Mouse (Mus musculus) midbrain, embryonic 10.5 days (tissue): Measurements from ENCODE around the gene Lxn. TPM values are rescaled to one million over a fixed set of nuclear protein-coding genes. Genes with fewer than 3 reads are reported as not detected.
A peak's percentile ranks its signal among the peaks of the same experiment; 100 is the strongest.

Experiments
- DNase-seq: peaks from one replicate; pipeline ENCODE4 v3.0.0-alpha.2; 2017; ENCODE audit warnings: low spot score
- H3K27ac ChIP-seq: fragments of 300-500 bp; sonication (generic); replicated peaks from 2 replicates; pipeline ENCODE4 v1.5.1; 2016; ENCODE audit warnings: mild to moderate bottlenecking
- H3K27me3 ChIP-seq: fragments of 300-500 bp; sonication (generic); 2 replicates; pipeline ENCODE4 v1.6.1; 2016; ENCODE audit warnings: low read depth, mild to moderate bottlenecking; ENCODE audit not compliant: poor library complexity, severe bottlenecking
- H3K36me3 ChIP-seq: fragments of 300-500 bp; sonication (generic); 2 replicates; pipeline ENCODE4 v1.6.1; 2016; ENCODE audit warnings: mild to moderate bottlenecking, moderate library complexity
- H3K4me1 ChIP-seq: fragments of 300-500 bp; sonication (generic); 2 replicates; pipeline ENCODE4 v1.6.1; 2016
- H3K4me3 ChIP-seq: fragments of 300-500 bp; sonication (generic); 2 replicates; pipeline ENCODE4 v1.5.1; 2016; ENCODE audit warnings: mild to moderate bottlenecking, moderate library complexity
- H3K9me3 ChIP-seq: fragments of 300-500 bp; sonication (generic); replicated peaks from 2 replicates; pipeline ENCODE4 v1.6.1; 2016; ENCODE audit warnings: mild to moderate bottlenecking
- WGBS: fragments of 180-500 bp; shearing (Covaris S2); methylation state at CpG from one replicate; pipeline ENCODE4 v1.1.7; 2016; 5-methylcytosine and 5-hydroxymethylcytosine counted together
- polyA plus RNA-seq: library from polyadenylated mRNA; unstranded; fragments of >200 nt; fragmentation: Nextera tagmentation; extraction: Ambion mirVana; gene quantifications from 2 replicates; pipeline ENCODE4 v1.2.1, GENCODE M21; 2016

Gene Lxn
- polyA plus RNA-seq, 1 experiment from 2014 or later: 51.0 TPM

DNA sequence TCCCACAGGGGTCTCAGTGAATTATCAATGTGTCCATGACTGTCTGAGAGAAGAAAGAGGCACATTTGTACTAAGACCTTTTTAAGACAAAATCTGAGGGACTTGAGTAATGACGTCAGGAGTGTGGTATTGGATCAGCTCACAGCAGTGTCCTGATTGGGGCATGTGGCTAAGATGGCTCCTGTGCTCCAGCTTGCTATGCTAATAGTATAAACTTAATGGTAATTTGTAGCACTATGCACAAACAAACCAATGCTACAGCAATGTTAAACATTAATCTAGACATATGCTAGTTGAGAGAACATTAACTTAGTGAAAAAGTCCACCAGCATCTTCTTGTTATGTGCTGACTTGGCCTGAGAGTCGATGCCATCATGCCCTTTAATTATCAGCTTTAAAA, 21.5 kb upstream of the Lxn start:
- 88% methylated on average over 2 of the region's 2 CpGs for WGBS
- no peak overlapping the region for H3K4me3 ChIP-seq

DNA sequence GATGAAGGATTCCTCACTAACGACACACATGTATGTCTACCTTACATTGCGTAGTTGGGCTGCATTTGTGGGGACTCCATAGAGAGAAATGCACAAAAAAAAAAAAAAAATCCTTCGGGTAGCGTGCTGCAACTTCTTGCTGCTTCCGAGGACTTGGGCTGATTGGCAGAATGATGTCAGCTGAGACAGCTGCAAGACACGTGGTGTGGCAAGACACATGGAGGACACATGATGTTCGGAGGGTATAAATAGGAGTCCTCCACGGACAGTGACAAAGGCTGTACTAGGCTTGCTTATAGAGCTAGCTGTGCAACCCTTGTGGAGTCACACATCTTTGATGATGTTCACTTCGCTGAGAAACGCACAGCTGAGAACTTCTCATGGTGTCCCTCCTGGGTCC, 18.7 kb upstream of the Lxn start:
- Histone ChIP-seq H3K27ac (no peak overlapping the region), H3K27me3 (no peaks in the 10 kb centered on the region), H3K9me3 (no peaks in the 10 kb centered on the region), H3K4me1 (no peaks in the 10 kb centered on the region), H3K36me3 (peaks cover 17% of the 10 kb centered on the region), H3K4me3 (no peak overlapping the region)
- 94% methylated on average over 10 of the region's 10 CpGs for WGBS
- DNase-seq: no peak

More for the DNA sequence above, 21.5 kb upstream of the Lxn start:
- DNase-seq: no peak
- Histone ChIP-seq H3K4me1 (no peaks in the 10 kb centered on the region), H3K27ac (no peak overlapping the region), H3K9me3 (no peaks in the 10 kb centered on the region), H3K27me3 (no peaks in the 10 kb centered on the region), H3K36me3 (no peaks in the 10 kb centered on the region)

DNA sequence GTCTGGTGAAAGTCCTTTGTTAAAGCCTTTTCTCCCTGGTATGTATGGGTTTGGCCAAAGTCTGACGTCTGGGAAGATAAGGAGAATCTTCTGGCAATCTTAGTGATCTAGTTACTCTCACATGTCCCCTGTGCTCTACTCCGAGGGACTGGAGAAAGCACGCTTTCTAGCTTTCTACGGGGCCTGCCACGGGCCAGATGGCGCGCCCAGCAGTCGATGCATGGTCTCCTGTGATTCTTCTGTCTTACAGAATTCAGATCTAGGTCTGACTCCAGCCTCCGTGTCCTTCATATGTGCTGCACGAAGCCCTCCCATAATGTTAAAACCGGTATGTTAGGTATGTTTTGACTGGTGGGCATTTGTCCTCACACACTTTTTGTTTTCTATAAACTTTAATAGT, 16.1 kb upstream of the Lxn start:
- Histone ChIP-seq H3K4me3 (no peak overlapping the region), H3K36me3 (peaks cover 42% of the 10 kb centered on the region), H3K27me3 (no peaks in the 10 kb centered on the region), H3K9me3 (no peaks in the 10 kb centered on the region), H3K27ac (no peak overlapping the region), H3K4me1 (no peaks in the 10 kb centered on the region)
- 95% methylated on average over 11 of the region's 11 CpGs for WGBS
- DNase-seq: no peak

DNA sequence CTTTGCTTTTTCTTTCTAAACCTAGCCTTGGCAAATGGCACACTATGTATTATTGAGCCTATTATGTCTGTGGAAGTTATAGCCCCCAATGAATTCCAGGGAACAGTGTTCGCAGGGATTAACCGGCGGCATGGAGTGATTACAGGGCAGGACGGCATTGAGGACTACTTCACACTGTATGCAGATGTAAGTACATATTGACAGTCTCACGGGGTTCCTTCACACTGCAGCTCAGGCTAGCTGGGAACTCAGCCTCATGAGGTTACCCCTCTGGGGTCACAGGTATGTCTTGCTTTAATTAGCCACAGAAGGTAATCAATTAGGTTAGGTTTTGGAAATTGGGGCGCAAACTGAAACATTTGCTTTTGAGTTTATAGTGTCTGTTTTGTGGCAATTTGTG, 9.7 kb upstream of the Lxn start:
- no peaks in the 10 kb centered on the region for H3K9me3 ChIP-seq
- H3K27ac ChIP-seq: no peak overlapping the region
- peaks cover 71% of the 10 kb centered on the region for H3K36me3 ChIP-seq
- no peaks in the 10 kb centered on the region for H3K27me3 ChIP-seq
- WGBS: 91% methylated on average over 6 of the region's 6 CpGs
- no peak for DNase-seq
- no peak overlapping the region for H3K4me3 ChIP-seq
- no peaks in the 10 kb centered on the region for H3K4me1 ChIP-seq

DNA sequence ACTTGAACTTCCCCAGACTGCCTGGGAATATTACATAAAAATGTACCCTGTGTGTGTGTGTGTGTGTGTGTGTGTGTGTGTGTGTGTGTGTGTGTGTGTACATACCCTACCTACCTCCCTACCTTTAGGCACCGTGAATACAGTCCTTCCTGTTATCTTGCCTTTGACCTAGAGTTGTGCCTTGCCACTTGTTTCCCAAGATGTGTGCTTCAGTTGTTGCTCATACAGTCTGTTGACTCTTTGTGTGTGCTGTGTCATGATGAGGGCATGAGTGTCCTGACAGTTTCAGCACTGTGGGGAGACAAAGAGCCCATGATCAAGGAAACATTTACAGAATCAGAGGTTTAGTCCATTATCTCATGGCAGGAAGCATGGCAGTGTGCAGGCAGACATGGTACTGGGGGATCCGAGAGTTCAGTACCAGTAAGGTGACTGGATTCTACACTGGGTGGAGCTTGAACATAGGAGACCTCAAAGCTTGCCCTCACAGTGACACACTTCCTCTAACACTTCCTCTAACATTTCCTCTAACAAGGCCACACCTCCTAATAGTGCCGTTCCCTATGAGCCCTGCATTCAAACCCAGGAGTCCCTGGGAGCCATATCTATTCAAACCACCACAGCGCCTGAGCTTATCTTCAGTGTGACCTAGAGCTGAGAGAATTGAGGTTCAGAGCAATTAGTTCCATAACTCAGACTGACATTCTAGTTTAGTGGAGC, 7.8 kb upstream of the Lxn start:
- Histone ChIP-seq H3K9me3 (no peaks in the 10 kb centered on the region), H3K4me3 (no peak overlapping the region), H3K36me3 (peaks cover 69% of the 10 kb centered on the region), H3K4me1 (no peaks in the 10 kb centered on the region), H3K27ac (no peak overlapping the region), H3K27me3 (no peaks in the 10 kb centered on the region)
- 87% methylated on average over 4 of the region's 4 CpGs for whole genome bisulfite sequencing
- no peak for DNase-seq

DNA sequence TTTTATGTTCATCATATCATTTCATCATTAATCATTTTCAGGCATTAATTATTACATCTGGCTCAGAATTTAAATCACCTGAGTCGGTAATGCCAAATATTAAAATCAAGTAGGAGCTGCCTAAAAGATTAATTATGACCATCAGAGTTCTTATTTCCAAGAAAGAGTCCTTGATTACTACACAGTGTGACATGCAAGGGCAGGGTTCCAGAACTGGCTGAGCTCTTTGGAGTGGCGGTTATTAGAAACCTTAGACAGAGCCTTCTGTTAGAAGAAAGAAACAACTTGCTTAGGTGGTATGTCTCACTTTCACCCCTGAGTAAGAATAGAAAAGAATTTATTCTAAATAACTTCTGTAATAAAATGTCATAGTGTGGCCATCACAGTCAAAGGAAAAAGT, 3.6 kb upstream of the Lxn start:
- WGBS: 97% methylated on average over 2 of the region's 2 CpGs
- peaks cover 20% of the 10 kb centered on the region for H3K4me1 ChIP-seq
- no peak overlapping the region for H3K4me3 ChIP-seq
- no peak overlapping the region for H3K27ac ChIP-seq
- no peak for DNase-seq
- H3K27me3 ChIP-seq: no peaks in the 10 kb centered on the region
- H3K9me3 ChIP-seq: no peaks in the 10 kb centered on the region
- H3K36me3 ChIP-seq: peaks cover 42% of the 10 kb centered on the region

DNA sequence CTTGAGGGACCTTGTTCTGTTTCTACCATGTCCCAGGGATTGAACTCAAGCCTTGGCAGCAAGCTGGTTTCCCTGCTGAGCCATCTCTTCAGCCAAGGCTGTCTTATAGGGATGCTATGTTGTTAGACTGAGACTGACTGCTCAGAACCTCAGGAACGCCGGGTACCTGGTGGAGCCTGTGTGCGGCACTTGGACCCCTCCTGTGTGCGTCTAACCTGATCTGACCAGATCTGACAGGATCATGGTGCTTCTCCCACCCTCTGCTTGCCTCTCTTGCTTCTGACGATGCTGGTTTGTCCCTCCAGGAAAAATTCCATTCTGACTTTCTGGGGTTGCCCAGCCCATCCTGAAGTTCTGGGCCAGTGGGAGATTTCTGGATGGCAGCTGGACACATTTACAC, 2.9 kb upstream of the Lxn start:
- Histone ChIP-seq H3K36me3 (peaks cover 38% of the 10 kb centered on the region), H3K27me3 (no peaks in the 10 kb centered on the region), H3K4me3 (no peak overlapping the region), H3K27ac (no peak overlapping the region), H3K4me1 (peaks cover 27% of the 10 kb centered on the region), H3K9me3 (no peaks in the 10 kb centered on the region)
- 95% methylated on average over 5 of the region's 5 CpGs for WGBS
- DNase-seq: no peak

DNA sequence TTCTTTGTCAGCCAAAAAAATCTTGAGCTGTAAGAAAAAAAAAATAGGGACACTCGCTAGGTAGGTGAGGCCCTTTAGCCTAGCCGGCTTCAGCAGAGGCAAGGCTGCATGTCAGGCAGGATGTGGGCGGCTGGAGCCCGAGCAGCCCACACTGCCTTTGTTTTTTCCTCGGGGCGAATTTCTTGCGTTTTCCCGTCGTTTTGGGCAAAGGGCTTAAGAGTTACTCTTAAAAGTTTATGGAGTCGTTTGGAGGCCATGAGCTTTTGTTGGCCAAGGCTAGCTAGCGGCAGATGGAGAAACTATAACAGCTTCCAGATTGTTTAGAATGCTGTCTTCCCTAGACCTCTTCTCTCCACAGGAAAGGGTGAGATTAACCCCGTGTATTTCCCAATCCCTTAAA, 725 bp downstream of the Lxn start:
- Histone ChIP-seq H3K4me3 (peak overlapping the region; percentile 73), H3K27ac (peak overlapping the region; percentile 86), H3K9me3 (no peaks in the 10 kb centered on the region), H3K4me1 (peaks cover 43% of the 10 kb centered on the region), H3K27me3 (no peaks in the 10 kb centered on the region), H3K36me3 (peaks cover 41% of the 10 kb centered on the region)
- 3% methylated on average over 12 of the region's 12 CpGs for WGBS
- peak; percentile 21 for DNase-seq

DNA sequence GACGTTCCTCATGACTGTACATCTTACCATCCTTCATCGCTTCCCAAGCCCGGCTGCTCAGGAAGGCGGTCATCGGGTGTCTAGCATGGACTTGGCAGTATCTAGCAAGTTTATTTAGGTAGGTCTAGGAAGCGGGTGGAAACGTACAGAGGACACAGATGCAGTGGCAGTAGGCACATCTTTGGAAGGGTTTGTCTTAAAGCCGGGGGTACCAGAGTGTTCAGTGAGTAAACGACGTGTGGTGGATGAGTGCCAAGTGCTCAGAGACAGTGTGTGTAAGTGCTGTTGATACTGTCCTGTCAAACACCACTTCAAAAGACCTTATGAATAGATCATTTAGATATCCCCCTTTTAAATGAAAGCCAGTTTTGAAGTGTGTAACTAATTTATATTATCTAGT, 1.1 kb downstream of the Lxn start:
- H3K9me3 ChIP-seq: no peaks in the 10 kb centered on the region
- H3K4me3 ChIP-seq: peak overlapping the region; percentile 73
- no peak for DNase-seq
- WGBS: 78% methylated on average over 10 of the region's 10 CpGs
- H3K36me3 ChIP-seq: peaks cover 41% of the 10 kb centered on the region
- no peak overlapping the region for H3K27ac ChIP-seq
- peaks cover 43% of the 10 kb centered on the region for H3K4me1 ChIP-seq
- H3K27me3 ChIP-seq: no peaks in the 10 kb centered on the region

DNA sequence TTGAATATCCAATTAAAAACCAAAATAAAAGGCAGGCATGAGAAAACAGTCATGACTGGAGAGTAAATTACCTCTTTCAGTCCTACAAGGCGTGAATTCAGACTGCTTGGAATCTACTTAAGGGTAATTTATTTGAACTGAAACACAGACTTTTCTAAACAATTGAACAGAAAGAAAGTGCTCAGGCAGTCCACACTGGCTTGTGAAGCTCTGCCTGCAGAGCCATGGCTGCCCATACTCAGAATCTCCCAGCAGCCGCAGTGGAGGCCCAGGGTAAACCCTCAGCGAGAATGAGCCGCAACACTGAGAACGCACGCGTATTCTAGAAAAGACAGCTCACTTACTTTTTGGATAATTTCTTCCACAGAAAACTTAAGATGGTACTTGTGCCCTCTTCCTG, 1.7 kb downstream of the Lxn start:
- H3K27ac ChIP-seq: no peak overlapping the region
- H3K36me3 ChIP-seq: peaks cover 44% of the 10 kb centered on the region
- DNase-seq: no peak

DNA sequence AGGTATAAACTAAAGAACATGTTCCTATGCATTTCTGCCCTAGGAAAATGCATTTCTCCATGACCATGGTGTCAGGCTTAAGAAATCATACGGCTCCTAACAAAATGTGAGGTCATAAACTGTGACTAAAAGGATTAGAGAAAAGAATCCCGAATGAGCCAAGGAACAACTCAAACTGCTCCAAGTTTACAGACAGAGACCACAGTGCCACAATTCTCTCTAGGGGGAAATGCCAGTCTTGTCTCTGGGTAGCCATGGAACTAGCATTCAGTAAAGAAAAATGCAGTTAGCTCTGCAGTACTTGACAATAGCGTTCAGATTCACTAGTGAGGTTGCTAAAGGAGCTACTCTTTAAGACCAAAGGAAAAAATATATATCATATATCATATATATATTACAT, 3.8 kb downstream of the Lxn start:
- Histone ChIP-seq H3K4me1 (peaks cover 43% of the 10 kb centered on the region), H3K27me3 (no peaks in the 10 kb centered on the region), H3K9me3 (no peaks in the 10 kb centered on the region), H3K4me3 (no peak overlapping the region), H3K27ac (no peak overlapping the region), H3K36me3 (peaks cover 60% of the 10 kb centered on the region)
- no peak for DNase-seq
- WGBS: 57% methylated on average over 3 of the region's 3 CpGs

More for the DNA sequence above, 1.7 kb downstream of the Lxn start:
- WGBS: 84% methylated on average over 7 of the region's 7 CpGs
- H3K4me3 ChIP-seq: 0 out of 2 replicates have a peak overlapping the region, but pooled peaks have one; percentile 4
- H3K4me1 ChIP-seq: peaks cover 43% of the 10 kb centered on the region
- no peaks in the 10 kb centered on the region for H3K27me3 ChIP-seq
- no peaks in the 10 kb centered on the region for H3K9me3 ChIP-seq

DNA sequence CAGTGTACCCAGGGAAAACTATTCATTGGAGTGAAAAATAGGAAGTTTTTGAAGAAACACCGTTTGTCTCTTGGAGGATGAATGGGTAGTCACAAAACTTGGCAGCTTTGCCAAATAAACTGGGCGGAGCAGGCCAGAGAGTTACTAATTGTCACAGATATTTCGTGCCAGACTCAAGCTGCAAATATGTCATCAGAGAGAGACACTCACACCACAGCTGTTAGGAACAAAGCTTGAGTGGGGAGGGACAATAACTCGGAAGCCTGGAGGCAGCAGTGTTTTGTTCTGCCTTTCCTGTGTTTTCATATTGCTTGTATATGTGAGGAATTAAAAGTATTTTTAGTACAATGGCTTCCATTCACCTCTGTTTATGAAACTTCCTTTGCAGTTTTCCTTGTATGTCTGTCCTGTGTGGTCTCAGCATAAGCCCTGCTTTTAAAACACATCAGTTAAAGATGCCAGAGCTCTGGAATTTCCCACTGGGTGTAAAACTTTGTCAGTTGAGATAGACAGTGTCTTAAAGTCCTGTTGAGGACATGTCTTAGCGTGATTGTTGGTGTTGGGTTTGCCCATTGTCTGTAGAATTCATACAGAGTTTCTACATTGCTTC, 13.0 kb downstream of the Lxn start:
- WGBS: 90% methylated on average over 5 of the region's 5 CpGs
- H3K27me3 ChIP-seq: no peaks in the 10 kb centered on the region
- no peaks in the 10 kb centered on the region for H3K4me1 ChIP-seq
- no peak overlapping the region for H3K4me3 ChIP-seq
- peaks cover 96% of the 10 kb centered on the region for H3K36me3 ChIP-seq
- DNase-seq: no peak
- H3K27ac ChIP-seq: no peak overlapping the region
- H3K9me3 ChIP-seq: no peaks in the 10 kb centered on the region; the same call in 1 of the 2 replicates

DNA sequence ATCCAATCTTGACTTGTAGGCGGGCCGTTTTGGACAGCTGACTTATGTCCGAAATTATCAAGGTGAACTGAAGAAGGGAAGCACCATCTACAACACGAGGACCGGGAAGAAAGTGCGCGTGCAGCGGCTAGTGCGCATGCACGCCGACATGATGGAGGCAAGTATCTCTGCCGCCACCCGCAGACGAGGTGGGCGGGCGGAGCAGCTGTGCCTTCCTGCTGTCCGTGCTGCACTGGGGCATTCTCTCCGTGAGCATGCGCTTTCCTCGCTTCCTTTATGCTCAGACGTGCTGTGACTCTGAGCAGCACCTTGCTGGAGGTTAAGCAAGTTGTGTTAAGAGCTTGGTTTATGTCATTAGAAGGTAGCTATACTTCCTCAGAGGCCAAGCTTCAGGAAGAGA, 14.1 kb downstream of the Lxn start:
- H3K27ac ChIP-seq: no peak overlapping the region
- H3K27me3 ChIP-seq: no peaks in the 10 kb centered on the region
- no peak for DNase-seq
- H3K4me1 ChIP-seq: no peaks in the 10 kb centered on the region
- WGBS: 96% methylated on average over 21 of the region's 21 CpGs
- H3K4me3 ChIP-seq: no peak overlapping the region
- H3K36me3 ChIP-seq: peaks cover 96% of the 10 kb centered on the region
- no peaks in the 10 kb centered on the region; the same call in 1 of the 2 replicates for H3K9me3 ChIP-seq
